Mouse (Mus musculus) embryonic facial prominence, embryonic 14.5 days (tissue): ENCODE data around the gene Nme3. TPM values are rescaled to one million over a fixed set of nuclear protein-coding genes. Genes with fewer than 3 reads are reported as not detected.

Experiments
- ATAC-seq: fragments of 200-750 bp; cut with Nextera tagmentation; 2 replicates; pipeline ENCODE4 v1.8.0; 2017; ENCODE audit warnings: low read depth, moderate number of reproducible peaks, moderate TSS enrichment
- DNase-seq: peaks from one replicate; pipeline ENCODE4 v3.0.0-alpha.2; 2015; ENCODE audit warnings: low spot score
- H3K27ac ChIP-seq: fragments of 300-500 bp; sonication (generic); replicated peaks from 2 replicates; pipeline ENCODE4 v1.5.1; 2014; ENCODE audit warnings: low read depth, mild to moderate bottlenecking, low read length, moderate library complexity
- H3K27me3 ChIP-seq: fragments of 300-500 bp; sonication (generic); replicated peaks from 2 replicates; pipeline ENCODE4 v1.6.1; 2014; ENCODE audit warnings: low read length; ENCODE audit not compliant: control insufficient read depth, insufficient read depth
- H3K36me3 ChIP-seq: fragments of 300-500 bp; sonication (generic); 2 replicates; pipeline ENCODE4 v1.6.1; 2014; ENCODE audit warnings: low read length, mixed read lengths; ENCODE audit not compliant: control insufficient read depth, insufficient read depth
- H3K4me1 ChIP-seq: fragments of 300-500 bp; sonication (generic); 2 replicates; pipeline ENCODE4 v1.6.1; 2014; ENCODE audit warnings: antibody characterized with exemption, low read length; ENCODE audit not compliant: control insufficient read depth, insufficient read depth
- H3K4me2 ChIP-seq: fragments of 300-500 bp; sonication (generic); 2 replicates; pipeline ENCODE4 v1.6.1; 2014; ENCODE audit warnings: low read depth, mild to moderate bottlenecking, low read length, moderate library complexity, mixed read lengths
- H3K4me3 ChIP-seq: fragments of 300-500 bp; sonication (generic); 2 replicates; pipeline ENCODE4 v1.5.1; 2014; ENCODE audit warnings: low read depth, mild to moderate bottlenecking, low read length
- H3K9ac ChIP-seq: fragments of 300-500 bp; sonication (generic); 2 replicates; pipeline ENCODE4 v1.6.1; 2014; ENCODE audit warnings: low read depth, mild to moderate bottlenecking, low read length, moderate library complexity, mixed read lengths
- H3K9me3 ChIP-seq: fragments of 300-500 bp; sonication (generic); 2 replicates; pipeline ENCODE4 v1.6.1; 2016; ENCODE audit warnings: low read length; ENCODE audit not compliant: control insufficient read depth
- WGBS: fragments of 180-500 bp; shearing (Covaris S2); extraction: QIAGEN DNeasy Blood & Tissue Kit; methylation state at CpG from one replicate; pipeline ENCODE4 v1.1.7; 2014; 5-methylcytosine and 5-hydroxymethylcytosine counted together
- polyA plus RNA-seq: library from polyadenylated mRNA; unstranded; fragments of >200 nt; fragmentation: Nextera tagmentation; extraction: Ambion mirVana; gene quantifications from 2 replicates; pipeline ENCODE4 v1.2.1, GENCODE M21; 2014

Nme3 gene
- polyA plus RNA-seq, 1 experiment from 2014 or later, result 46.1 TPM

- H3K27ac ChIP-seq, result peak within 1 kb of the TSS; percentile 76
- peaks cover 10% of the 10 kb centered on the region for H3K4me1 ChIP-seq
- ATAC-seq (peak; percentile 64), DNase-seq (peak; percentile 93)
- no peaks in the 10 kb centered on the region for H3K9me3 ChIP-seq
- H3K4me3 ChIP-seq, result peak within 1 kb of the TSS; percentile 83
- peaks cover 62% of the 10 kb centered on the region for H3K36me3 ChIP-seq
- H3K9ac ChIP-seq, result peak within 1 kb of the TSS; percentile 90
- H3K4me2 ChIP-seq, result peak within 1 kb of the TSS; percentile 90
- WGBS, result under 1% methylated on average over 32 of the region's 62 CpGs
- no peaks in the 10 kb centered on the region for H3K27me3 ChIP-seq
These were observed 1.2 kb upstream of the Nme3 start, which contains the start of the genes Eme2 and Mrps34 for GRCm38 (mm10) chr17:24894995-24895547. TSS of gene Eme2 (minus strand) at chr17:24895087. TSS of gene Mrps34 (plus strand) at chr17:24895116.

- Histone ChIP-seq H3K36me3 (peaks cover 62% of the 10 kb centered on the region), H3K9me3 (no peaks in the 10 kb centered on the region), H3K4me2 (peak overlapping the region; percentile 90), H3K27ac (peak overlapping the region; percentile 76), H3K9ac (peak overlapping the region; percentile 90), H3K4me3 (peak overlapping the region; percentile 83), H3K27me3 (no peaks in the 10 kb centered on the region), H3K4me1 (peaks cover 10% of the 10 kb centered on the region)
- ATAC-seq, result no peak
- 7% methylated on average over 23 of the region's 23 CpGs for WGBS
- no peak for DNase-seq
These were observed 594 bp upstream of the Nme3 start for GRCm38 (mm10) chr17:24895571-24896240.

- no peak for ATAC-seq
- WGBS, result 49% methylated on average over 8 of the region's 11 CpGs
- no peak for DNase-seq
- H3K27me3 ChIP-seq, result no peaks in the 10 kb centered on the region
- H3K4me3 ChIP-seq, result peak overlapping the region; percentile 83
- H3K9me3 ChIP-seq, result no peaks in the 10 kb centered on the region
- no peak overlapping the region for H3K27ac ChIP-seq
- H3K36me3 ChIP-seq, result peaks cover 63% of the 10 kb centered on the region
- peak overlapping the region; percentile 90 for H3K9ac ChIP-seq
- H3K4me1 ChIP-seq, result peaks cover 10% of the 10 kb centered on the region
- H3K4me2 ChIP-seq, result peak overlapping the region; percentile 90
These were observed 631 bp downstream of the Nme3 start for GRCm38 (mm10) chr17:24896993-24897269.

- 73% methylated on average over 4 of the region's 4 CpGs for WGBS
- Histone ChIP-seq H3K4me1 (peaks cover 10% of the 10 kb centered on the region), H3K27ac (no peak overlapping the region), H3K4me2 (no peak overlapping the region), H3K36me3 (peaks cover 63% of the 10 kb centered on the region), H3K9ac (peak overlapping the region; percentile 90; the same call in 1 of the 2 replicates), H3K4me3 (no peak overlapping the region; the same call in 1 of the 2 replicates), H3K9me3 (no peaks in the 10 kb centered on the region), H3K27me3 (no peaks in the 10 kb centered on the region)
- DNase-seq (no peak), ATAC-seq (no peak)
These were observed 1.3 kb downstream of the Nme3 start for GRCm38 (mm10) chr17:24897600-24897999.

GRCm38 (mm10) chr17:24898041-24898854 lies 1.9 kb downstream of the Nme3 start:
- WGBS, result 79% methylated on average over 4 of the region's 4 CpGs
- no peaks in the 10 kb centered on the region for H3K27me3 ChIP-seq
- H3K4me3 ChIP-seq, result no peak overlapping the region
- H3K4me2 ChIP-seq, result no peak overlapping the region
- DNase-seq (no peak), ATAC-seq (no peak)
- H3K27ac ChIP-seq, result no peak overlapping the region
- H3K4me1 ChIP-seq, result peaks cover 10% of the 10 kb centered on the region
- H3K9me3 ChIP-seq, result no peaks in the 10 kb centered on the region
- H3K36me3 ChIP-seq, result peaks cover 63% of the 10 kb centered on the region
- H3K9ac ChIP-seq, result no peak overlapping the region

- H3K27me3 ChIP-seq, result no peaks in the 10 kb centered on the region
- peaks cover 70% of the 10 kb centered on the region for H3K36me3 ChIP-seq
- H3K4me2 ChIP-seq, result no peak overlapping the region
- no peak for DNase-seq
- H3K4me3 ChIP-seq, result no peak overlapping the region
- ATAC-seq, result no peak
- H3K4me1 ChIP-seq, result peaks cover 5% of the 10 kb centered on the region
- WGBS, result 80% methylated on average over 5 of the region's 5 CpGs
- H3K9ac ChIP-seq, result no peak overlapping the region
- no peak overlapping the region for H3K27ac ChIP-seq
- no peaks in the 10 kb centered on the region for H3K9me3 ChIP-seq
These were observed 2.9 kb downstream of the Nme3 start for GRCm38 (mm10) chr17:24899153-24899552.

GRCm38 (mm10) chr17:24900014-24900413 lies 3.7 kb downstream of the Nme3 start:
- Histone ChIP-seq H3K27me3 (no peaks in the 10 kb centered on the region), H3K4me2 (no peak overlapping the region), H3K9ac (no peak overlapping the region), H3K4me1 (peaks cover 5% of the 10 kb centered on the region; the same call in 1 of the 2 replicates), H3K27ac (no peak overlapping the region), H3K9me3 (no peaks in the 10 kb centered on the region), H3K36me3 (peaks cover 78% of the 10 kb centered on the region), H3K4me3 (no peak overlapping the region)
- no peak for DNase-seq
- 91% methylated on average over 6 of the region's 6 CpGs for WGBS
- no peak for ATAC-seq

- Histone ChIP-seq H3K36me3 (peaks cover 99% of the 10 kb centered on the region), H3K9ac (no peak overlapping the region), H3K9me3 (no peaks in the 10 kb centered on the region), H3K4me1 (no peaks in the 10 kb centered on the region), H3K4me3 (no peak overlapping the region), H3K27ac (no peak overlapping the region), H3K27me3 (no peaks in the 10 kb centered on the region), H3K4me2 (no peak overlapping the region)
- no peak for DNase-seq
- 87% methylated on average over 5 of the region's 5 CpGs for WGBS
- no peak for ATAC-seq
These were observed 5.8 kb downstream of the Nme3 start for GRCm38 (mm10) chr17:24902124-24902523.
